Mouse (Mus musculus): ENCODE results near the gene Uhrf1.

- TF ChIP-seq CTCF (IDR thresholded peaks at IDR 0.05) (no peak), EP300 (IDR thresholded peaks at IDR 0.05) (no peak)
Measured at GRCm38 (mm10) chr17:56368291-56368790, 65.2 kb downstream of the Uhrf1 start.

Measured in lung, postnatal 0 days (tissue).